Mouse (Mus musculus) liver, embryonic 12.5 days (tissue): ENCODE measurements around the gene Lrrc73. TPM values are rescaled to one million over a fixed set of nuclear protein-coding genes. Genes with fewer than 3 reads are reported as not detected.

Source experiments
- ATAC-seq: fragments of 200-750 bp; cut with Nextera tagmentation; 2 replicates; pipeline ENCODE4 v1.8.0; 2017; ENCODE audit warnings: moderate number of reproducible peaks, mild to moderate bottlenecking, moderate library complexity
- H3K27ac ChIP-seq: fragments of 300-500 bp; sonication (generic); 2 replicates; pipeline ENCODE4 v1.5.1; 2016; ENCODE audit warnings: mild to moderate bottlenecking
- H3K27me3 ChIP-seq: fragments of 300-500 bp; sonication (generic); replicated peaks from 2 replicates; pipeline ENCODE4 v1.6.1; 2016; ENCODE audit warnings: mild to moderate bottlenecking, moderate library complexity
- H3K36me3 ChIP-seq: fragments of 300-500 bp; sonication (generic); 2 replicates; pipeline ENCODE4 v1.6.1; 2016; ENCODE audit warnings: mild to moderate bottlenecking, moderate library complexity
- H3K4me1 ChIP-seq: fragments of 300-500 bp; sonication (generic); 2 replicates; pipeline ENCODE4 v1.6.1; 2016
- H3K4me2 ChIP-seq: fragments of 300-500 bp; sonication (generic); 2 replicates; pipeline ENCODE4 v1.6.1; 2016; ENCODE audit warnings: mild to moderate bottlenecking, moderate library complexity
- H3K4me3 ChIP-seq: fragments of 300-500 bp; sonication (generic); 2 replicates; pipeline ENCODE4 v1.5.1; 2016; ENCODE audit warnings: mild to moderate bottlenecking, moderate library complexity
- H3K9ac ChIP-seq: fragments of 300-500 bp; sonication (generic); 2 replicates; pipeline ENCODE4 v1.6.1; 2016; ENCODE audit warnings: mild to moderate bottlenecking, moderate library complexity
- H3K9me3 ChIP-seq: fragments of 300-500 bp; sonication (generic); replicated peaks from 2 replicates; pipeline ENCODE4 v1.6.1; 2016; ENCODE audit warnings: mild to moderate bottlenecking, moderate library complexity
- WGBS: fragments of 180-500 bp; shearing (Covaris S2); methylation state at CpG from one replicate; pipeline ENCODE4 v1.1.7; 2016; ENCODE audit not compliant: insufficient replicate concordance; 5-methylcytosine and 5-hydroxymethylcytosine counted together
- polyA plus RNA-seq: library from polyadenylated mRNA; unstranded; fragments of >200 nt; fragmentation: Nextera tagmentation; extraction: Ambion mirVana; gene quantifications from 2 replicates; pipeline ENCODE4 v1.2.1, GENCODE M21; 2016

Lrrc73 gene
- polyA plus RNA-seq, 1 experiment from 2014 or later, result 0.14 TPM

DNA sequence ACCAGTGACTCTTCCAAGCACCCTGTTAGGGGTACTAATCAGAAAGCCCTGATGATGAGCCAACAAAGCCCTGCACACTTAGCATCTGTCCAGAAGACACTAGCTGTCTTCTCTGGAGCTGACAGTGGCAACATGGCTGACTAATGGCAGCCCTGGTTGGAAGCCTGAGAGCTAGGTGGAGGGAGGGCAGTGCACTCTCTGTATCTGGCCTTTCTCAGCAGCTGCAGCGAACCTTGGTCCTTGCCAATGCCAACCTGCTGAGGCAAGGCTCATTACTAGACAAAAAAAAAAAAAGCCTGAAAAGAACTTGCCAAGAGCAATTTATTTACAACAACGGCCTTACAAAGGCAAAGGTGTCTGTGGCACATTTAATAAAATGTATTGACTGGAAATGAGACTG, 9.7 kb upstream of the Lrrc73 start:
- Histone ChIP-seq H3K27ac (peak overlapping the region; percentile 2; the same call in 1 of the 2 replicates), H3K4me3 (no peak overlapping the region), H3K9ac (no peak overlapping the region), H3K36me3 (peaks cover 76% of the 10 kb centered on the region), H3K9me3 (no peaks in the 10 kb centered on the region), H3K4me1 (peaks cover 16% of the 10 kb centered on the region), H3K27me3 (no peaks in the 10 kb centered on the region), H3K4me2 (no peak overlapping the region)
- WGBS, result 72% methylated on average over 2 of the region's 2 CpGs
- ATAC-seq, result no peak

GRCm38 (mm10) chr17:46244579-46244978, 8.8 kb upstream of the Lrrc73 start:
- WGBS, result 77% methylated on average over 10 of the region's 10 CpGs
- Histone ChIP-seq H3K4me1 (peaks cover 26% of the 10 kb centered on the region), H3K27me3 (no peaks in the 10 kb centered on the region), H3K9me3 (no peaks in the 10 kb centered on the region), H3K36me3 (peaks cover 74% of the 10 kb centered on the region), H3K4me2 (no peak overlapping the region), H3K27ac (no peak overlapping the region), H3K9ac (no peak overlapping the region), H3K4me3 (no peak overlapping the region)
- no peak for ATAC-seq

GRCm38 (mm10) chr17:46247512-46248188, 5.7 kb upstream of the Lrrc73 start, which contains the start of the genes Polr1c and Yipf3:
TSS of gene Polr1c (minus strand) at chr17:46248054.
TSS of gene Yipf3 (plus strand) at chr17:46248080.
- H3K4me3 ChIP-seq, result peak within 1 kb of the TSS; percentile 98
- H3K4me2 ChIP-seq, result peak within 1 kb of the TSS; percentile 89
- WGBS, result under 1% methylated on average over 53 of the region's 53 CpGs
- H3K9ac ChIP-seq, result peak within 1 kb of the TSS; percentile 94
- H3K4me1 ChIP-seq, result peaks cover 31% of the 10 kb centered on the region
- peak; percentile 88 for ATAC-seq
- H3K36me3 ChIP-seq, result peaks cover 74% of the 10 kb centered on the region
- no peaks in the 10 kb centered on the region for H3K9me3 ChIP-seq
- peak within 1 kb of the TSS; percentile 80 for H3K27ac ChIP-seq
- no peaks in the 10 kb centered on the region for H3K27me3 ChIP-seq

- ATAC-seq, result peak; percentile 60
- peaks cover 36% of the 10 kb centered on the region for H3K4me1 ChIP-seq
- H3K9me3 ChIP-seq, result no peaks in the 10 kb centered on the region
- H3K9ac ChIP-seq, result peak overlapping the region; percentile 94
- peak overlapping the region; percentile 98 for H3K4me3 ChIP-seq
- WGBS, result under 1% methylated on average over 37 of the region's 37 CpGs
- H3K27ac ChIP-seq, result peak overlapping the region; percentile 80
- H3K27me3 ChIP-seq, result no peaks in the 10 kb centered on the region
- H3K36me3 ChIP-seq, result peaks cover 69% of the 10 kb centered on the region
- peak overlapping the region; percentile 89 for H3K4me2 ChIP-seq
These were observed 5.2 kb upstream of the Lrrc73 start for GRCm38 (mm10) chr17:46248189-46248522.

DNA sequence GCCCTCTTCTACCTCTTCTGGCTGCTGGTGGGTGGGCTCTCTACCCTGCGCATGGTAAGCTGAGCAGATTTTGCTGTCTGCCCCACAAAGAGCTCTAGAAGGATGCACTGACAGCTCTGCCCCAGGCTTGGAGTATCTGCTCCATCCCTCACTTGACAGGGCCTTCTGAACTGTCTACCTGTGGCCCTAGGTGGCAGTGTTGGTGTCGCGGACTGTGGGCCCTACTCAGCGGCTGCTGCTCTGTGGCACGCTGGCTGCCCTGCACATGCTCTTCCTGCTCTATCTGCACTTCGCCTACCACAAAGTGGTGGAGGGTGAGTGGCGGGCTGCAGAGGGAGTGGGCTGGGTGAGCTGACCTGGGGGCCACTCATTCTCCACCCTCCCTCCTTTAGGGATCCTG, 2.2 kb upstream of the Lrrc73 start:
- Histone ChIP-seq H3K4me3 (no peak overlapping the region), H3K27ac (no peak overlapping the region), H3K9ac (no peak overlapping the region), H3K4me1 (peaks cover 49% of the 10 kb centered on the region), H3K4me2 (no peak overlapping the region), H3K27me3 (peaks cover 29% of the 10 kb centered on the region), H3K9me3 (no peaks in the 10 kb centered on the region), H3K36me3 (peaks cover 39% of the 10 kb centered on the region)
- 74% methylated on average over 7 of the region's 7 CpGs for WGBS
- ATAC-seq, result no peak

- no peak for ATAC-seq
These were observed 520 bp upstream of the Lrrc73 start for GRCm38 (mm10) chr17:46252571-46253451.

GRCm38 (mm10) chr17:46254106-46254505, 775 bp downstream of the Lrrc73 start:
- Histone ChIP-seq H3K36me3 (peaks cover 53% of the 10 kb centered on the region), H3K4me3 (peak overlapping the region; percentile 68), H3K9me3 (no peaks in the 10 kb centered on the region), H3K27ac (no peak overlapping the region), H3K9ac (peak overlapping the region; percentile 60), H3K4me1 (peaks cover 30% of the 10 kb centered on the region), H3K4me2 (peak overlapping the region; percentile 99), H3K27me3 (peaks cover 38% of the 10 kb centered on the region)
- ATAC-seq, result 0 out of 2 replicates have a peak, but pooled peaks have one; percentile 4
- 2% methylated on average over 43 of the region's 54 CpGs for WGBS

More at GRCm38 (mm10) chr17:46252571-46253451, 520 bp upstream of the Lrrc73 start:
- Histone ChIP-seq H3K36me3 (peaks cover 44% of the 10 kb centered on the region), H3K27me3 (peaks cover 38% of the 10 kb centered on the region), H3K4me2 (peak overlapping the region; percentile 99), H3K27ac (no peak overlapping the region), H3K9ac (peak overlapping the region; percentile 60), H3K4me3 (peak overlapping the region; percentile 68), H3K9me3 (no peaks in the 10 kb centered on the region), H3K4me1 (peaks cover 39% of the 10 kb centered on the region)
- 34% methylated on average over 14 of the region's 14 CpGs for WGBS

GRCm38 (mm10) chr17:46255147-46255546, 1.8 kb downstream of the Lrrc73 start:
- WGBS, result 27% methylated on average over 6 of the region's 6 CpGs
- Histone ChIP-seq H3K27ac (no peak overlapping the region), H3K36me3 (peaks cover 53% of the 10 kb centered on the region), H3K4me2 (no peak overlapping the region), H3K4me1 (peaks cover 22% of the 10 kb centered on the region), H3K4me3 (no peak overlapping the region), H3K9me3 (no peaks in the 10 kb centered on the region), H3K9ac (no peak overlapping the region), H3K27me3 (peaks cover 38% of the 10 kb centered on the region)
- no peak for ATAC-seq

DNA sequence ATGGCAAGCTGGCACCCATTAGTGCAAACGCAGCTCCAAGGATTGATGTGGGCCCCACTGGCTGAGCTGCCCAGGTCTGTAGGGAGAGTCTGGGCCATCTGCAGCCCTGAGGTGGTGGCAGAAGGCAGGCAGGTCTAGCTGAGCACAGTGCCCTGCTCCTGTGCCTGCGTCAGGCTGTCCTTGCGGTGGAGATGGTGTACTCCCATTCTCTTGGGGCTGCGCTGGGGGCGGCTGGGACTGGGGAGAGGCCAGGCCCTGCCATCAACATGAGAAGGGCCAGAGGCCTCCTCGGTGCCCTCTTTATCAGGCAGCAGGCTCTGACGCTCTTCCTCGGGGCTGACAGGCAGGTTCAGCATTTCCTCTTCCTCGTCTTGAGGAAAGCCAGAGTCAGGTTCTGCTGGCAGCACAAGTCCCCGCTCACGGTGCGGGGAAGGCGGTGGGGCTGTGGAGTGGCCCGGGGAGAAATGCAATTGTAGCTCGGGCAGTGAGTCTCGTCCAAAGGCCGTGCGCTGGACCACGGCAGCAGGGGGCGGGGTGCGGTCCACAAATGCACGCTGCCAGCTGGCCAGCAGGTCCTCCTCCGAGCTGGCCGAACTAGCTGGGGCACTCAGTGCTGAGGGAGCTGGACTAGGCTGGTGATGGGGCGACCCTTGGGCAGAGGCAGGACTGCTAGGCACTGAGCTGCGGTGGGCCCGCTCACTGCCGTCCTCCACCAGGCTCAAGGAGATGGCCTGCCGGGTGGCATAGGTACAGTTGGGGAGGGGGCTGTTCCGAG, 5.1 kb downstream of the Lrrc73 start:
- no peak for ATAC-seq
- H3K4me1 ChIP-seq, result peaks cover 13% of the 10 kb centered on the region
- H3K27ac ChIP-seq, result no peak overlapping the region
- WGBS, result 79% methylated on average over 30 of the region's 30 CpGs
- H3K4me3 ChIP-seq, result no peak overlapping the region
- no peak overlapping the region for H3K9ac ChIP-seq
- no peak overlapping the region for H3K4me2 ChIP-seq
- H3K9me3 ChIP-seq, result no peaks in the 10 kb centered on the region
- H3K36me3 ChIP-seq, result peaks cover 63% of the 10 kb centered on the region
- peaks cover 36% of the 10 kb centered on the region for H3K27me3 ChIP-seq

DNA sequence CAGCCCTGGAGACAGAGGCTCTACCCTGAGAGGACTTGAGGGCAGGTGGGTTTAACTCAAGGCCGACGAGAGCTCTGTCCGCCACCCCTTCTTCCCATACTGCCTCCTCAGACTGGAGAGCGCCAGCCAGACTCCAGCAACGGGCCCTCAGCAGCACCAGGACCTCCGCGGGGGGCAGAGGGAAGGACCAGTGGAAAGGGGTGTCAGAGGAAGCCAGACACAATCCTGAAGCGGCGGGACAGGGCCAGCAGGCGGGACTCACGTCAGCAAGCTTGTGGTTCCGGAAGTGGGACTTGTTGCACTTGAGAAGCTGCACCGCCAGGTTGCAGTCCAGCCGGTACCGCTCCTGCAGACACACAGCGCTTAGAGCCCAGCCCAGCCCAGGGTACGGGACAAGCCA, 6.3 kb downstream of the Lrrc73 start:
- no peak for ATAC-seq
- H3K4me1 ChIP-seq, result peaks cover under 1% of the 10 kb centered on the region; the same call in 1 of the 2 replicates
- H3K4me3 ChIP-seq, result no peak overlapping the region
- H3K27ac ChIP-seq, result no peak overlapping the region
- H3K36me3 ChIP-seq, result peaks cover 75% of the 10 kb centered on the region
- H3K9ac ChIP-seq, result no peak overlapping the region
- no peak overlapping the region for H3K4me2 ChIP-seq
- H3K9me3 ChIP-seq, result no peaks in the 10 kb centered on the region
- H3K27me3 ChIP-seq, result peaks cover 24% of the 10 kb centered on the region
- whole genome bisulfite sequencing, result 85% methylated on average over 17 of the region's 17 CpGs

DNA sequence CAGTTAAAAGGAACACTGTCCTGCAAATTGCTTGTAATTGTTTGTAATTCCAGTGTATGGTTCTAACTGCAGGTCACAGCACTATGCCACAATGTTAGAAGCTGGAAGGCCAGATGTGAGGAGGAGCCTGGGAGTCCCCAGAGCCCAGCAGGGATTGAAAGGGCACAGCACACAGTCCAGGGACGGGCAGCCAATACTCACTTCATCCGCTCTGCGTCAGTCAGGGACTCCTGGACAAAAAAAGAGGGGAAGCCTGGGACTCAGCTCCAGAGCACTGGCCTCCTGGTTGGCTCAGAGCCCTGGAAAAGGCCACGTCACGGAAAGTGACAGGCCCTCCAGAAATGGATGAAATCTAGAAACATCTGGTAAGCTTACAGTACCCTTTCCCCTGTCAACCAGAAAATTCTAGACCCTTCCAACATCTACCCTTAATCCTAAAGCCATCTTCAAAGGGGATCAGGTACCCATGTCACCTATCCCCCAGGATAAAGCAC, 8.9 kb downstream of the Lrrc73 start:
- Histone ChIP-seq H3K27ac (no peak overlapping the region), H3K4me2 (no peak overlapping the region), H3K9me3 (no peaks in the 10 kb centered on the region), H3K27me3 (no peaks in the 10 kb centered on the region), H3K4me1 (0 out of 2 replicates have a peak, but pooled peaks cover 5% of the 10 kb centered on the region), H3K36me3 (peaks cover 98% of the 10 kb centered on the region), H3K9ac (no peak overlapping the region), H3K4me3 (no peak overlapping the region)
- 91% methylated on average over 5 of the region's 5 CpGs for WGBS
- ATAC-seq, result no peak
